ENCODE assay signal across 14 mouse cellular contexts in the genomic region with DNA sequence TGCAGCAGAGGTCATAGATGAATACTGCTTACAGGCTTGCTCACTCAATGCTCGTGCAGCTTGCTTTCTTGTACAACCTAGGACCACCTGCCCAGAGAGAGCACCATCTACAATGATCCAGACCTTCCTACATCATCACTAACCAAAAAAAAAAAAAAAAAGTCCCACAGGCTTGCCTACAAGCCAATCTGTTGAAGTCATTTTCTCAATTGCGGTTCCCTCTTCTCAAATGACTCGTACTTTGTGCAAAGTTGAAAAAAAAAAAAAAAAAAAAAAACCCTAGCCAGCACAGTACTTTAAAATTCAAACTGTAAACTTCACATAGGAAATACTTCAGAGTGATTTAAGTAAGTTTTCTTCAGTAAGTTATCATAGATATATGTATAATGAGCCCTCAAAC.
"Had no signal": no experiment of that assay in that cellular context is flagged by ENCODE, and none has a peak within 500 bp of the region (broad histone marks: within the 10 kb centered on the region; RNA-seq: fewer than 3 reads in every experiment).

No protein-coding gene starts in this region.

- H3K9me3 ChIP-seq: limb, embryonic 13.5 days; midbrain, embryonic 13.5 days; neural tube, embryonic 15.5 days had no signal

- H3K36me3 ChIP-seq: limb, embryonic 13.5 days; midbrain, embryonic 13.5 days; neural tube, embryonic 15.5 days had no signal

- ATAC-seq: midbrain, embryonic 13.5 days had no signal

- H3K27ac ChIP-seq: kidney, postnatal 0 days; limb, embryonic 13.5 days; liver, embryonic 14.5 days; midbrain, embryonic 13.5 days; neural tube, embryonic 15.5 days had no signal

- H3K4me2 ChIP-seq: limb, embryonic 13.5 days; midbrain, embryonic 13.5 days; neural tube, embryonic 15.5 days had no signal

- H3K4me1 ChIP-seq: midbrain, embryonic 13.5 days; neural tube, embryonic 15.5 days had no signal

- H3K4me3 ChIP-seq: limb, embryonic 13.5 days; midbrain, embryonic 13.5 days; myocyte; neural tube, embryonic 15.5 days had no signal

- DNase-seq: kidney, adult 9 months; kidney, postnatal 36 days; layer of hippocampus, adult 9-11 months; layer of hippocampus, postnatal 36 days; left cerebral cortex, postnatal 4 days; lung, adult 18-20 months; lung, postnatal 36 days; thymus, postnatal 4 days had no signal

- H3K27me3 ChIP-seq: limb, embryonic 13.5 days; midbrain, embryonic 13.5 days; neural tube, embryonic 15.5 days had no signal

- H3K9ac ChIP-seq: limb, embryonic 13.5 days; liver, embryonic 14.5 days; midbrain, embryonic 13.5 days; neural tube, embryonic 15.5 days had no signal
